Mouse (Mus musculus): ENCODE data around the gene Chn1. TPM values are rescaled to one million over a fixed set of nuclear protein-coding genes. Genes with fewer than 3 reads are reported as not detected.

The Chn1 gene
- polyA plus RNA-seq, 1 experiment, result 20.0 TPM

- Histone ChIP-seq H3K36me3 (ENCODE audit: control insufficient read depth, insufficient read depth) (no peaks in the 10 kb centered on the region), H3K4me3 (ENCODE audit: insufficient read depth, poor library complexity, severe bottlenecking) (peak overlapping the region; percentile 23), H3K79me3 (ENCODE audit: low read depth) (no peaks in the 10 kb centered on the region), H3K27me3 (ENCODE audit: control insufficient read depth, insufficient read depth, insufficient read length) (no peaks in the 10 kb centered on the region), H3K79me2 (ENCODE audit: control insufficient read depth, insufficient read depth) (no peaks in the 10 kb centered on the region), H3ac (ENCODE audit: control insufficient read depth, insufficient read length, low read depth) (peak overlapping the region; percentile 74)
- TF ChIP-seq MYOG (IDR thresholded peaks at IDR 0.05; ENCODE audit: control insufficient read depth, extremely low read depth, insufficient read length), result no peak
- no peak for TF ChIP-seq USF1 (IDR thresholded peaks at IDR 0.05; ENCODE audit: low read depth)
- TF ChIP-seq MAX (IDR thresholded peaks at IDR 0.05), result no peak
- no peak for TF ChIP-seq MYOD1 (IDR thresholded peaks at IDR 0.05; ENCODE audit: control insufficient read depth, insufficient read length, low read depth)
- no peak for TF ChIP-seq FOSL1 (IDR thresholded peaks at IDR 0.05; ENCODE audit: insufficient read depth, low read length, poor library complexity, severe bottlenecking)
- peak; percentile 87 for TF ChIP-seq CTCF (IDR thresholded peaks at IDR 0.05; ENCODE audit: control insufficient read depth, insufficient read depth, insufficient read length)
Observed at GRCm38 (mm10) chr2:73584645-73585346, 190.3 kb downstream of the Chn1 start.

- Histone ChIP-seq H3K79me3 (ENCODE audit: low read depth) (peaks cover 17% of the 10 kb centered on the region), H3K4me3 (ENCODE audit: insufficient read depth, poor library complexity, severe bottlenecking) (no peak overlapping the region), H3K36me3 (ENCODE audit: control insufficient read depth, insufficient read depth) (no peaks in the 10 kb centered on the region), H3K79me2 (ENCODE audit: control insufficient read depth, insufficient read depth) (peaks cover 34% of the 10 kb centered on the region), H3K27me3 (ENCODE audit: control insufficient read depth, insufficient read depth, insufficient read length) (no peaks in the 10 kb centered on the region), H3ac (ENCODE audit: control insufficient read depth, insufficient read length, low read depth) (no peak overlapping the region)
- TF ChIP-seq CTCF (IDR thresholded peaks at IDR 0.05; ENCODE audit: control insufficient read depth, insufficient read depth, insufficient read length), result no peak
- TF ChIP-seq CEBPB (IDR thresholded peaks at IDR 0.05; ENCODE audit: low read depth), result no peak
- peak; percentile 73 for TF ChIP-seq FOSL1 (IDR thresholded peaks at IDR 0.05; ENCODE audit: insufficient read depth, low read length, poor library complexity, severe bottlenecking)
- no peak for TF ChIP-seq MYOG (IDR thresholded peaks at IDR 0.05; ENCODE audit: control insufficient read depth, extremely low read depth, insufficient read length)
- TF ChIP-seq USF1 (IDR thresholded peaks at IDR 0.05; ENCODE audit: low read depth), result no peak
- peak; percentile 64 for TF ChIP-seq MYOD1 (IDR thresholded peaks at IDR 0.05; ENCODE audit: control insufficient read depth, insufficient read length, low read depth)
- TF ChIP-seq MAX (IDR thresholded peaks at IDR 0.05), result no peak
Observed at GRCm38 (mm10) chr2:73580720-73581119, 194.4 kb downstream of the Chn1 start.

- Histone ChIP-seq H3K36me3 (ENCODE audit: control insufficient read depth, insufficient read depth) (no peaks in the 10 kb centered on the region), H3K79me2 (ENCODE audit: control insufficient read depth, insufficient read depth) (peaks cover 39% of the 10 kb centered on the region), H3K79me3 (ENCODE audit: low read depth) (peaks cover 17% of the 10 kb centered on the region), H3K27me3 (ENCODE audit: control insufficient read depth, insufficient read depth, insufficient read length) (no peaks in the 10 kb centered on the region), H3K4me3 (ENCODE audit: insufficient read depth, poor library complexity, severe bottlenecking) (peak within 1 kb of the TSS; percentile 29), H3ac (ENCODE audit: control insufficient read depth, insufficient read length, low read depth) (peak within 1 kb of the TSS; percentile 28)
- TF ChIP-seq MAX (IDR thresholded peaks at IDR 0.05) (peak; percentile 55), USF1 (IDR thresholded peaks at IDR 0.05; ENCODE audit: low read depth) (peak; percentile 32), MYOG (IDR thresholded peaks at IDR 0.05; ENCODE audit: control insufficient read depth, extremely low read depth, insufficient read length) (no peak), MYOD1 (IDR thresholded peaks at IDR 0.05; ENCODE audit: control insufficient read depth, insufficient read length, low read depth) (peak; percentile 100), FOSL1 (IDR thresholded peaks at IDR 0.05; ENCODE audit: insufficient read depth, low read length, poor library complexity, severe bottlenecking) (peak; percentile 49), CTCF (IDR thresholded peaks at IDR 0.05; ENCODE audit: control insufficient read depth, insufficient read depth, insufficient read length) (no peak), CEBPB (IDR thresholded peaks at IDR 0.05; ENCODE audit: low read depth) (peak; percentile 68)
Observed at GRCm38 (mm10) chr2:73580166-73580565, 195.0 kb downstream of the Chn1 start, which contains the start of gene Chrna1. Gene Chrna1, minus strand, starts transcription at chr2:73580338.

GRCm38 (mm10) chr2:73579168-73579567 is 196.0 kb downstream of the Chn1 start:
- Histone ChIP-seq H3K27me3 (ENCODE audit: control insufficient read depth, insufficient read depth, insufficient read length) (no peaks in the 10 kb centered on the region), H3K79me3 (ENCODE audit: low read depth) (peaks cover 17% of the 10 kb centered on the region), H3ac (ENCODE audit: control insufficient read depth, insufficient read length, low read depth) (no peak overlapping the region), H3K79me2 (ENCODE audit: control insufficient read depth, insufficient read depth) (peaks cover 44% of the 10 kb centered on the region), H3K36me3 (ENCODE audit: control insufficient read depth, insufficient read depth) (no peaks in the 10 kb centered on the region), H3K4me3 (ENCODE audit: insufficient read depth, poor library complexity, severe bottlenecking) (no peak overlapping the region)
- TF ChIP-seq MYOG (IDR thresholded peaks at IDR 0.05; ENCODE audit: control insufficient read depth, extremely low read depth, insufficient read length), result no peak
- TF ChIP-seq MYOD1 (IDR thresholded peaks at IDR 0.05; ENCODE audit: control insufficient read depth, insufficient read length, low read depth), result peak; percentile 80
- no peak for TF ChIP-seq MAX (IDR thresholded peaks at IDR 0.05)
- TF ChIP-seq USF1 (IDR thresholded peaks at IDR 0.05; ENCODE audit: low read depth), result no peak
- no peak for TF ChIP-seq CTCF (IDR thresholded peaks at IDR 0.05; ENCODE audit: control insufficient read depth, insufficient read depth, insufficient read length)
- no peak for TF ChIP-seq FOSL1 (IDR thresholded peaks at IDR 0.05; ENCODE audit: insufficient read depth, low read length, poor library complexity, severe bottlenecking)
- no peak for TF ChIP-seq CEBPB (IDR thresholded peaks at IDR 0.05; ENCODE audit: low read depth)

- peak overlapping the region; percentile 23 for H3ac ChIP-seq (ENCODE audit: control insufficient read depth, insufficient read length, low read depth)
- H3K27me3 ChIP-seq (ENCODE audit: control insufficient read depth, insufficient read depth, insufficient read length), result no peaks in the 10 kb centered on the region
- peaks cover 15% of the 10 kb centered on the region for H3K36me3 ChIP-seq (ENCODE audit: control insufficient read depth, insufficient read depth)
- peaks cover 44% of the 10 kb centered on the region for H3K79me2 ChIP-seq (ENCODE audit: control insufficient read depth, insufficient read depth)
- H3K79me3 ChIP-seq (ENCODE audit: low read depth), result peaks cover 17% of the 10 kb centered on the region
- H3K4me3 ChIP-seq (ENCODE audit: insufficient read depth, poor library complexity, severe bottlenecking), result no peak overlapping the region
- TF ChIP-seq MYOD1 (IDR thresholded peaks at IDR 0.05; ENCODE audit: control insufficient read depth, insufficient read length, low read depth) (peak; percentile 49), CTCF (IDR thresholded peaks at IDR 0.05; ENCODE audit: control insufficient read depth, insufficient read depth, insufficient read length) (no peak)
Observed at GRCm38 (mm10) chr2:73574418-73574817, 200.7 kb downstream of the Chn1 start.
